Mouse (Mus musculus): Measurements from ENCODE around the gene Dcp1b.

Gene Dcp1b

DNA sequence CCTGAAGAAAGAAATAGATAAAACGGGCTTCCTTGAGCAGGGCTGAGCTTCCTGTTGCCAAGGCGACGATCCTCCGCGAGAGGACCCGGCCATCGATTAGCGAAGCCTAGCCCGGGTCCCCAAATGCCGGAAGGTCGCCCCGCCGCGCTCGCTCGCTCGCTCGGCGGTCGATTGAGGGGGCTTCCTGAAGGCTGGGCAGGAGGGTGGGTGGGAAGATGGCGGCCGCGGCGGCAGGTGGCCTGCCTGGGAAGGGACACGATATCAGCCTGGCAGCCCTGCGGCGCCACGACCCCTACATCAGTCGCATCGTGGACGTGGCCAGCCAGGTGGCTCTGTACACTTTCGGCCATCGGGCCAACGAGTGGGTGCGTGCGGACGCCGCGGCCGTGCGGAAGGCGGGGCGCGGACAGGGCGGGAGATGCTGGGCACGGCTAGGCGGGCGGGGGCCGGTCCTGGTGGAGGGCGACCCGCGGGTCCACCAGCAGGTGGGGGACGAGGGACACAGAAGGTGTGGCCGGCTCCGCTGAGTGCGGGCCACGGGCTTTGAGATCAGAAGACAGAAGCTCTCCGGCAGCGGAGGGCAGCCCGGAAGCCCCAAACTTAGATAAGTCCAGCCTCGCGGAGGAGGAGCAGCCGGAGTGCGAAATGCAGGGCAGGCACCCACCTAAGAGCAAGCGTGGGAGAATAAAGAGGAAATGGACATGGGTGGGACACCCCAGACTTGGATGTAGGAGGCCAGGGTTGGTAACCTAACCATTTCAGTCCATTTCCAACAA, at the start of gene Dcp1b:
Gene Dcp1b (plus strand): TSS at position 176 of the 776 bp plus-strand sequence.
- DNase-seq, result peak; percentile 95

DNA sequence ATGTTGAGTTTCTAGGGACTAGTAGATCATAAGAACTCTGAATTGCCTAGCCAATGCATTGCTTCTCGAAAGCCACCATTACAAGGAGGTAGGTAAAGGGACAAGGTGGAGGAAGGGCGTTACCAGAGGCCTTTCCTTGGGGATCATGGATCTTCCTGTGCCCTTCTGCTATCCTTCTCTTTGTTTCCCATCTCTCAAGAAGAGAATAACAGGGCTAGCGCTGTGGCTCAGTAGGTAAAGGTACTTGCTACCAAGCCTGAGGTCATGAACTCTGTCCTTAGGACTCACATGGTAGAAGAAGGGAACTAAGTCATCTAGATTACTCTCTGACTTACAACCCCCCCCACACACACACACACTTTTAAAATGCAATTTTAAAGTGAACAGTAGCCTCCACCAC, 48.1 kb upstream of the Dcp1b start:
- DNase-seq, result no peak

DNA sequence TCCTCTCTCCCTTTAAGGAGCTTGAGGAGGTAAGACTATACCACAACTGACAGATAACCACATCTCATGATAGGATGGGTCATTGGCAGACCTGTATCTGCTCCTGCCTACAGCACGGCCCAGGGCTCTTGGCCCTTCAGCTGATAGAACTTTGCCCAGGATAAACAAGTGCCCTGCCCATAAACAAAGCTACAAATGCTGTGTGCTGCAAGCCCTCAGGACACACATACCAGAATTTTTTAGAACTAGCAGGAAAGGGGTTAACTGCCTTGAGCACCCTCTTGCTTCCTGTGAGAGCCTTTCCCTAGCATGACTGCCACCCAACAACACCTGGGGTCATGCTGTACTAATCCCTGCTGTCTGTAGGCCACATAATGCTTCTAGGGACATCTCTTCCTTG, 47.0 kb upstream of the Dcp1b start:
- DNase-seq, result no peak

GRCm38 (mm10) chr6:119128521-119128920, 46.5 kb upstream of the Dcp1b start:
- no peak for DNase-seq

DNA sequence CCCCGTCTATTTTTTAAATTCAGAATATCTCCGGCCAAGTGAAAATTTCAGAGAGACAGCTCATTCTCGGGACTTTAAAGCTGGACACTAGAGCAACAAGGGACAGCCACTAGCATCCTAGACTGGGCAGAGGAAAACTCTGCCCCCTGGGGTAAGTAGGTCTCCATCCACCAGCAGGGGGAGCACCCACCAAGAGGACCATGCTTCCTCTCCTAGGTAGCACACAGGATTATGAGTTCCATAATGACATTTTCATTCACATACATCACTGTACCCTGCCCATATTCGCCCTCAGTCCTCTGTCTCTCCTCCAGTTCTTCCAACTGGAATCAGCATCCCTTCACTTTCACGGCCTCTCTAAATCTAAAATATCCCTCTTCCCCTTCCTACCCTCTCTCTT, 45.4 kb upstream of the Dcp1b start:
- DNase-seq, result peak; percentile 74

GRCm38 (mm10) chr6:119132111-119132735, 42.8 kb upstream of the Dcp1b start:
- DNase-seq, result no peak

DNA sequence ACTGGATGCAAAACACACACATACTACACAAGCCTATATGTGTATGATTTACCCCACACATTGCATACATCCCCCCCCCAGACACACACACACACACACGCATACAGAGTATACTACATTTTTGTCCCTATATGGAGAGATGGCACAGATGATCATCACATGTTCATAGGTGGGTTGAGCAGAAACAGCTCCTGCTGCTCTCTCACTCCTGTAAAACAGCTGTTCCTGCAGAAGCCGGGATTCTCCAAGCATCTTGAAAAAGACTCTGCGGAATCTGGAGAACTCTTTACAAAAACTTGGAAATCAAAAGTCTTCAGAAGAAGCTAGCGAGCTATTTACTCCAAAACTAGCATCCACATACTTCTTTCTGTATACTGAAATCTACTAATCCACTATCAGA, 42.2 kb upstream of the Dcp1b start:
- DNase-seq, result no peak

DNA sequence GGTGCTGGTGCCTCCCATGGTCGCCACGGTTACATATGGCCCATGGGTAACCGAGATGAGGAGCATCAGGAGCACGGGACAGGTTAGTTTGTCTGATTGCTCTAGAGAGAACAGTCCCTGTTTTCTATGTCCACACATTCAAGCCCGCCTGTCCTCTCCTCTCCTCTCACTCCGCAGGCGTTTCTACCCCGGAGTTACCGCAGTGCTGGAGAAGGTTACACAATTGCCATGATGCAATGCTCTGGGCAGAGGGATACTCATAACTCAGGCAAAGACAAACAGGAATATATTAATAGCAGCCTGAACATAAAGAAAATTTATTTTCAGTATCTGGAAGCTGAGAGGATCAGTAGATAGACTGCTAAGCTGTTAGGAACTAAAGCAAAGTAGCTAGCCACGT, 37.3 kb upstream of the Dcp1b start:
- no peak for DNase-seq

DNA sequence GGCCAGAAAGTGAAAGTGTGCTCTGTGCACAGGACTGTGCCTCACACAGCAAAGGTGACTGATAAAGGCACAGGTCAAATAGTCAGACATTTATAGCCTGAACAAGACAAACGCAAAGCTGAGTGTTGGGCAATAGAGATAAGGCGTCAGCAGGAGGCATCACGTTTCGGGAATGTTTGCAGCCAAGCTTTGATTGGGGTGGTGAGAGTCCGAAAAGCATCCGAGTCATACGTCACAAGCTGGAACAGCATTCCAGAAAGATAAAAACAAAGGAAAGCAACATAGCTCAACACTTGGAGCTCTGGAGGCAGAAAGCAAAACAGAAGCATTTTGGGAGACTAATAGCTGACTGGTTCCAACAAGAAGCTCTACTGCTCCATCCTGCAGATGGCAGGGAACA, 35.5 kb upstream of the Dcp1b start:
- no peak for DNase-seq

GRCm38 (mm10) chr6:119145109-119145508, 29.9 kb upstream of the Dcp1b start:
- no peak for DNase-seq

- DNase-seq, result no peak
These were observed 9.4 kb upstream of the Dcp1b start for GRCm38 (mm10) chr6:119165677-119166076.

GRCm38 (mm10) chr6:119174307-119175074, 562 bp upstream of the Dcp1b start:
- DNase-seq, result no peak

GRCm38 (mm10) chr6:119176103-119176502, 1.1 kb downstream of the Dcp1b start:
- no peak for DNase-seq

- DNase-seq, result no peak
These were observed 2.0 kb downstream of the Dcp1b start for GRCm38 (mm10) chr6:119177101-119177500.

- DNase-seq, result no peak
These were observed 5.1 kb downstream of the Dcp1b start for GRCm38 (mm10) chr6:119180188-119180587.

DNA sequence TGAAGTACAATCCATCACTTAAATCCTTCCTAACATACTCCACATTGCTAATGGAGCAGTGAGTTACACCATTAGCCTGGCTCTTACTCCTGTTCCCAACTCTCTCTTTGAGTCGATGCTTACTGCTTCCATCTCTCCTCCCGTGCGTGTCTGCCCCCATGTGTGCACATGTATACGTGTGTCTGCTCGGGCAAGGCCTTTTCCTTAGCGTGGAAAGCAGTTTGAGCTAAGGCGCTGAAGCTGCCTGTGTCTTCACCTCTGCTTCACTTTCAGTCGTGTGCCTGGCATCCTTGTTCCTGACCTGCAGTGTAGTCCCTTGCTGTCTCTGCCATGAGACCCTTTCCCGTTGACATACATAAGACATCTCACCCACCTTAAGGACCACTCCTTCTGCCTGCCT, 7.2 kb downstream of the Dcp1b start:
- no peak for DNase-seq

DNA sequence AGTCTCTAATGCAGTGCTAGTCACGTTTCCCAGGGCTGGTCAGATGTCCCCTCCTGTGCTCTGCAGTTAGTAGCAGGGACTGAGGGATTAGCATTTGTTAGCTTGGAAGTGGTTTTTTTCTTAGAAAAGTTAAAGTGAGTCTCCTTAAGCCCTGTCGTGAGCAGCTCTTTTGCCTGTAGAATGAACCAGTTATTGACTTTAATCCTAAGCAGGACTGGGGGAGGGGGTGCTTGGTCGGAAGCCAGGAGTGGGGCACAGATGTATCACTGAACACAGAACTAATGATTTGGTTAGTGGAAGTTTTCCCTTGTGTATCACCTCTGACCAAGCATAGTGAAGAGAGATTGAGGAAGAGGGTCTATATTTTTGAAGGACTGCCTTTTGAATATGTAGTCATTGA, 8.7 kb downstream of the Dcp1b start:
- no peak for DNase-seq

GRCm38 (mm10) chr6:119186658-119187057, 11.6 kb downstream of the Dcp1b start:
- peak; percentile 35 for DNase-seq

DNA sequence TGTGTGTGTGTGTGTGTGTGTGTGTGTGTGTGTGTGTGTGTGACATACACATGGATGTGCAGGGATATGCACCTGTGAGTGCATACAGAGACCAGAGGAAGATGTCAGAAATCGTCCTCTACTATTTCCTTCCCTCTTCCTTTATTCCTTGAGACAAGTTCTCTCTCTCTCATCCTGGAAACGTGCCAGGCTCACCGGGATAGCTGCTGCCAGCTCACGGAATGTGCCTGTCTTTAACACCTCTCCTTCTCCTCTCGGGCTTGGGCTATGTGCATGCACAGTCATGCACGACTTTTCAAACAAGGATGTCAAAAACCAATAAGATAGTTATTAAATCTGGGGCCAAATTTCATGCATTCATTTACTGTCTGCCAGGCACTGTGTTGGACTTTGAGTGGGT, 12.6 kb downstream of the Dcp1b start:
- DNase-seq, result peak; percentile 32

GRCm38 (mm10) chr6:119191478-119191877, 16.4 kb downstream of the Dcp1b start:
- DNase-seq, result no peak

DNA sequence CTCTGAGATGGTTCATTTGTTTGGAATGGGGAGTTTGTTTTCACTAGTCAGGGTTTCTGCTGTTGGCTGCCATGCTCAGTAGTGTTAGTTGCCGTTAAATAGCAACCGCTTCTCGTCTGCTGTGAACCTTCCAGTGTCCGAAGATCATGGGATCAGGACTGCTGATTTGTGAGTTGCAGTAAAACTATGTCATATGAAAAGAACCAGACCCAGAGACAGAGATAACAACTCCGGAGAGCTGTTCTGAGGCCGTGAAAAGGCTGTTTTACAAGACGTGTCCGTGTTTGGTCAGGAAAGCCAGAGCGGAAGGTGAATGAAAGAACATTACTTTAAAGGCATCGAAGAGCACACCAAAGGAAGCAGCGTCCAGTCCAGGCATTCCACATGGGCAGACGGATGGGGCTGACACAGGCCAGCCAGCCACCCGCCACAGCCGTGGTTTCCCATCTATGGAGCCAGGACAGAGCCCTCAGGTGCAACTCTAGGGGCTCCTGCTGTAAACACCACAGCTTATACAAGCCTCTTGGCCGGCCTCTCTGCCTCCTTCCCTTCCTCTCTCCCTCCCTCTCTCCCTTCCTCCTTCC, 18.6 kb downstream of the Dcp1b start:
- no peak for DNase-seq

GRCm38 (mm10) chr6:119194161-119194560, 19.1 kb downstream of the Dcp1b start:
- no peak for DNase-seq

DNA sequence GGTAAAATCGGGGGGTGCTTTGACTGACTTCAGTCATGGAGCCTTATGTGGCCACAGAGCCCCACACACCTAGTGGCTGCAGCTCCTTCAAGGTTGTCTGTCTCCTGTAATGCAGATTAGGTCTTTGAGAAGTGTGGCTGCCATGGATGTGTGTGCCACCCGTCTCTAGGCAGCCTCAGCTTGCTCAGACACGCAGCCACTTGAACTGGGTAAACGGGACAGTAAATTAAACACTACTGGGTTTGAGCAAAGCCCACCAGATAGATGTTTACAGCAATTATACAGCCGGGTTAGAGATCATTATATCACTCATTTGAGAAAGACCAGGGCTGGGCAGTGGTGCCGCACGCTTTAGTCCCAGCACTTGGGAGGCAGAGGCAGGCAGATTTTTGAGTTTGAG, 19.5 kb downstream of the Dcp1b start:
- no peak for DNase-seq

Measured in kidney, postnatal 10 days (tissue).